Mouse (Mus musculus) cortical plate, adult 2 months (tissue): ENCODE measurements at regions not wholly inside any gene's neighbourhood (a gene's known extent, or its start where the extent isn't known, plus 50 kb on each side); places are given as distances from the start of the nearest gene placed in this dataset.

ENCODE experiments used
- CTCF ChIP-seq: fragments of 200-500 bp; IDR thresholded peaks from 2 replicates; pipeline ENCODE4 v1.5.1; 2011; ENCODE audit warnings: mild to moderate bottlenecking, control low read depth, low read length; ENCODE audit not compliant: insufficient read depth; ENCODE audit errors: extremely low read depth
- POLR2A ChIP-seq: fragments of 200-500 bp; IDR thresholded peaks from 2 replicates; pipeline ENCODE4 v1.6.1; 2011; ENCODE audit warnings: mild to moderate bottlenecking, low read length, control low read depth; ENCODE audit not compliant: insufficient read depth; ENCODE audit errors: extremely low read depth

DNA sequence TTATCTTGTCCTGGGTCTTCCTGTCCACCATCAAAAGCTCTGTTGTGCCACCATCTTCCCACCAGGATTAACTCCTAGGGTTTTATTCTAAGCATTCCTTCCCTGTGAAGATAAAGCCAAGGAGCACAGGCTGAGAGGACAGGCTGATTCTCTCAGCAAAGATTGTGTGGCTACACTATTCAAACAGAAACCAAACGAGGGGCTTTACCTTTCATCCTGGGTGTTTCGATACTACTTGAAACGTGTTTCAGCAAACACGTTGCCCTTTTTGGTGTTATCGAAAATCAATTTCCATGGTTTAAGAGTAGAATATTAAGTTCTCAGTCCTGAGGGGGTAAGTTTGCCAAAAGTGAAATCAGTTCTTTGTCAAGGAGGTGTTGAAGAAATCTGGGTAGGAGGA is 156.2 kb downstream of the Npr3 start:
- TF ChIP-seq POLR2A (no peak), CTCF (no peak)
